Mouse (Mus musculus) liver, embryonic 13.5 days (tissue): Measurements from ENCODE around the gene Efhd1. TPM values are rescaled to one million over a fixed set of nuclear protein-coding genes. Genes with fewer than 3 reads are reported as not detected.

Experiments used
- ATAC-seq: fragments of 200-750 bp; cut with Nextera tagmentation; 2 replicates; pipeline ENCODE4 v1.8.0; 2017; ENCODE audit warnings: low read depth, mild to moderate bottlenecking, moderate number of reproducible peaks, moderate library complexity
- DNase-seq: peaks from one replicate; pipeline ENCODE4 v3.0.0; 2022
- H3K27ac ChIP-seq: fragments of 300-500 bp; sonication (generic); 2 replicates; pipeline ENCODE4 v1.5.1; 2015; ENCODE audit warnings: moderate library complexity, mild to moderate bottlenecking, inconsistent platforms
- H3K27me3 ChIP-seq: fragments of 300-500 bp; sonication (generic); 2 replicates; pipeline ENCODE4 v1.6.1; 2015; ENCODE audit warnings: mild to moderate bottlenecking, inconsistent platforms
- H3K36me3 ChIP-seq: fragments of 300-500 bp; sonication (generic); 2 replicates; pipeline ENCODE4 v1.6.1; 2015; ENCODE audit warnings: mild to moderate bottlenecking, inconsistent platforms
- H3K4me1 ChIP-seq: fragments of 300-500 bp; sonication (generic); replicated peaks from 2 replicates; pipeline ENCODE4 v1.6.1; 2015; ENCODE audit warnings: inconsistent platforms
- H3K4me2 ChIP-seq: fragments of 300-500 bp; sonication (generic); 2 replicates; pipeline ENCODE4 v1.6.1; 2015; ENCODE audit warnings: inconsistent platforms, mild to moderate bottlenecking, moderate library complexity
- H3K4me3 ChIP-seq: fragments of 300-500 bp; sonication (generic); replicated peaks from 2 replicates; pipeline ENCODE4 v1.5.1; 2015; ENCODE audit warnings: mild to moderate bottlenecking, inconsistent platforms
- H3K9ac ChIP-seq: fragments of 300-500 bp; sonication (generic); 2 replicates; pipeline ENCODE4 v1.6.1; 2015; ENCODE audit warnings: mild to moderate bottlenecking, inconsistent platforms
- H3K9me3 ChIP-seq: fragments of 300-500 bp; sonication (generic); replicated peaks from 2 replicates; pipeline ENCODE4 v1.6.1; 2016; ENCODE audit warnings: inconsistent platforms
- WGBS: fragments of 180-500 bp; shearing (Covaris S2); methylation state at CpG from one replicate; pipeline ENCODE4 v1.1.7; 2015; ENCODE audit not compliant: insufficient replicate concordance; 5-methylcytosine and 5-hydroxymethylcytosine counted together
- polyA plus RNA-seq: library from polyadenylated mRNA; unstranded; fragments of >200 nt; fragmentation: Nextera tagmentation; extraction: Ambion mirVana; gene quantifications from 2 replicates; pipeline ENCODE4 v1.2.1, GENCODE M21; 2015

The Efhd1 gene
- polyA plus RNA-seq, 1 experiment from 2014 or later: 0.07 TPM

DNA sequence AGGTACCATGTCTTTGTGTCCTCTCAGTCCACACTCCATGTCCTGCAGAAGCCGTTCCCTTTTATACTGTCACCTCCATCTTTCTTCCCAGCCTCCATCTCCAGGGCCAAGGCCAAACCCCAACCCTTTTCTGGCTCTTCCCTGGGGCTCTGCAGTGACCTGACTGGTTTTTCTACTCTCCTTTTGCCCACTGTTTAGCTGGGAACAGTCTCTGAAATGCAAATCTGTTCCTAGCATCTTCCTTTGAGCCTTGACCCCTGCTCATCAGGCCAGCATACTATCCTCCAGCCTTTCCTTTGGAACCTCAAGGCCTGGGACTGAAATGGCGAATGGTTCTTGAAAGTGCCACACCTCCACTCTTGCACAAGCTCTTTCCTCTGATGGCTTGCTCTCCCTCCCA, 49.0 kb downstream of the Efhd1 start:
- DNase-seq: no peak
- no peak overlapping the region for H3K4me2 ChIP-seq
- no peak overlapping the region for H3K27ac ChIP-seq
- H3K27me3 ChIP-seq: no peaks in the 10 kb centered on the region
- H3K36me3 ChIP-seq: no peaks in the 10 kb centered on the region
- no peak overlapping the region for H3K4me3 ChIP-seq
- H3K9ac ChIP-seq: no peak overlapping the region
- 0 out of 2 replicates have a peak, but pooled peaks cover 3% of the 10 kb centered on the region for H3K4me1 ChIP-seq
- ATAC-seq: no peak
- 81% methylated on average over 2 of the region's 2 CpGs for WGBS
- no peaks in the 10 kb centered on the region for H3K9me3 ChIP-seq

DNA sequence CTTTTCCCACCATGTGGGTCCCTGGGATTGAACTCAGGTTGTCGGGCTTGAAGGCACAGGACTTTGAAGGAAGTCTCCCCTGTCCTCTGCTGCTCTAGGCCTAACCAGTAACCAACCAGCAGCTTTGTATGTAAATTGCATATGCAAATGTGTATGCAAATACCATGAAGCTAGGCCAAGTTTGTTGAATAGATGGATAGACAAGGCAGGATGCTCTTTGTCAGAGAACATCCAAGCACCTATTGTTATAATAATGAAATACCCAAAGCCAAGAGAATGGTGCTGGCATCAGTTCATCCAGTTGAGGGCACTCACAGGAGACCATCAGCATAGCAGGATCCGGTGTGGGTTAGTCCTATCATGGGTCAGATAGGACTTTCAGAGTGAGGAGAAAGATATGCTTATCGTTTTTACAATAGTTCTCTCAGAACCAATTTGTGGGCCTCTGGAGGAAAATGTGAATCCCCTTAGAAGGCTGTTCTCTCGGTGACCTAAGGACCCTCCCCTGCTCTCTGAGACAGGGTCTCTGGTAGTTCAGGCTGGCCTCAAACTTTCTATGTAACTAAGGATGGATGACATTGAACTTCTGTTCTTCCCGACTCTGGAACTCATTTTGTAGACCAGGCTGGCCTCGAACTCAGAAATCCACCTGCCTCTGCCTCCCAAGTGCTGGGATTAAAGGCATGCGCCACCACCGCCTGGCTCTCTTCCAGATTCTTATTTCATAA, 49.8 kb downstream of the Efhd1 start:
- DNase-seq: no peak
- 0 out of 2 replicates have a peak, but pooled peaks cover 3% of the 10 kb centered on the region for H3K4me1 ChIP-seq
- H3K27ac ChIP-seq: no peak overlapping the region
- H3K9me3 ChIP-seq: no peaks in the 10 kb centered on the region; the same call in 1 of the 2 replicates
- ATAC-seq: no peak
- H3K36me3 ChIP-seq: no peaks in the 10 kb centered on the region
- WGBS: 66% methylated on average over 8 of the region's 8 CpGs
- no peak overlapping the region for H3K9ac ChIP-seq
- no peak overlapping the region for H3K4me3 ChIP-seq
- no peaks in the 10 kb centered on the region for H3K27me3 ChIP-seq
- no peak overlapping the region for H3K4me2 ChIP-seq

DNA sequence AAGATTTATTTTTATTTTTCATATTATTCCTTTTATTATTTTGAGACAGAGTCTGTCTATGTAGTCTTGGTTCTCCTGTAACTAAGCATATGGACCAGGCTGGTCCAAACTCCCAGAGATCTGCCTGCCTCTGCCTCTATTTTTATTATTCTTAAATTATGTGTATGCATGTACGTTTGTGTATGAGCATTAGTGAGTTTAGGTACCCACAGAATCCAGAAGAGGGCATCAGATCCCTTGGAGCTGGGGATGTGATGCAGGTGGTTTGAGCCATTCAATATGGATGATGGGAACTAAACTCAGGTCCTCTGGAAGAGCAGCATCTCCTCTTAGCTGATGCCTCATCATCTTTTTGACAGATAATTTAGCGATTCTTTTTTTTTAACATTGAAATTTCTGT, 51.3 kb downstream of the Efhd1 start:
- Histone ChIP-seq H3K9ac (no peak overlapping the region), H3K27me3 (no peaks in the 10 kb centered on the region), H3K4me3 (no peak overlapping the region), H3K9me3 (peaks cover 6% of the 10 kb centered on the region), H3K4me1 (0 out of 2 replicates have a peak, but pooled peaks cover 3% of the 10 kb centered on the region), H3K36me3 (no peaks in the 10 kb centered on the region), H3K4me2 (no peak overlapping the region), H3K27ac (no peak overlapping the region)
- DNase-seq (no peak), ATAC-seq (no peak)
- 72% methylated on average over 2 of the region's 2 CpGs for whole genome bisulfite sequencing

DNA sequence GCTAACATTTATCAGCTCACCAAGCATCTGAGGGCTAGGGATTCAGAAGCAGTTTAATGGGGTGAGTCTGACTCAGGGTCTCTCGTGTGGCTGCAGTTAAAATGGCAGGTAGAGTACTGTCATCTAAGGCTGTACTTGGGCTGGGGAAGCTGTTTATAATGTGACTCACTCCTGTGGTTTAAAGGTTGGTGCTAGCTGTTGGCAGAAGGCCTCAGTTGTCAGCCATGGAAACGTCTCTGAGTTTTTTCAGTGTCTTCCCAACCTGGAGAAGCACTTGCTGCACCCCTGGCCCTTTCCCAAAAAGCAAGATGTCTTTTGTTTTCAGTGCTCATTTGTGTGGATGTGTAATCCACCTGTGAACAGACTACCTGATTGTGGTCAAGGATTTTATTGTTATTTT, 51.7 kb downstream of the Efhd1 start:
- Histone ChIP-seq H3K9me3 (peaks cover 8% of the 10 kb centered on the region), H3K9ac (no peak overlapping the region), H3K4me2 (no peak overlapping the region), H3K27me3 (no peaks in the 10 kb centered on the region), H3K36me3 (no peaks in the 10 kb centered on the region), H3K4me3 (no peak overlapping the region), H3K4me1 (0 out of 2 replicates have a peak, but pooled peaks cover 3% of the 10 kb centered on the region), H3K27ac (no peak overlapping the region)
- ATAC-seq (no peak), DNase-seq (no peak)
- 31% methylated on average over 2 of the region's 2 CpGs for WGBS

DNA sequence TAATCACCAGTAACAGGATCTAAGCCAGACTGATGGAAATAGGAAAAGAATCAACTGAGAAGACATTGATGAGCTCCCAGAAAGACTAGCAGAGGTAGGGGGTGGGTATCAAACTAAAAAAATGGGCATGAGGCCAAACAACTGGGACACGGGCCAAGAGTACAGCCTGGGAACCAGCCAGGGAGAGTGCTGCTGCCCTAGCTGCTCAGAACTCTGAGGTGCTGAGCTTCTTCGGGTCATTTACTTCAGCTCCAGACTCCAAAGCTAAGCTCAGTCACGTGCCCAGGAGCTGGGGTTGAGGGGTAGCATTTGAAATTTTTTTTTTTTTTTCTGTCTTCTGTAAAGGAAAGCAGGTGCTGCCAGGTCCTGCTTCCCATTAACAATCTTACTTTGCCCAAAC, 52.5 kb downstream of the Efhd1 start:
- Histone ChIP-seq H3K27ac (no peak overlapping the region), H3K4me3 (no peak overlapping the region), H3K4me1 (0 out of 2 replicates have a peak, but pooled peaks cover 3% of the 10 kb centered on the region), H3K9me3 (peaks cover 11% of the 10 kb centered on the region), H3K27me3 (no peaks in the 10 kb centered on the region), H3K4me2 (no peak overlapping the region), H3K36me3 (no peaks in the 10 kb centered on the region), H3K9ac (no peak overlapping the region)
- ATAC-seq (no peak), DNase-seq (no peak)
- WGBS: 43% methylated on average over 3 of the region's 3 CpGs

DNA sequence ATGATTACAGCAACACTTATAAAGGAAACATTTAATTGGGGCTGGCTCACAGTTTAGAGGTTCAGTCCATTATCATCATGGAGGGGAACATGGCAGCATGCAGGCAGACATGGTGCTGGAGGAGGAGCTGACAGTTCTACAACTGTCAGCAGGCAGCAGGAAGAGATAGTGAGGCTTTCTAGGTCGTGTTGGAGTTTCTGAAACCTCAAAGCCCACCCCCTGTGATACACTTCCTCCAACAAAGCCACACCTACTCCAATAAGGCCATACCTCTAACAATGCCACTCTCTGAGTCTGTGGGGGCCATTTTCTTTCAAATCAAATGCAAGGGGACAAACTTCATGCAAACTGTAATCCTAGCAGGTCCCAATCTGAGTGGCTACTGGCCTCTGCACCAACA, 56.9 kb downstream of the Efhd1 start:
- Histone ChIP-seq H3K36me3 (no peaks in the 10 kb centered on the region), H3K4me1 (0 out of 2 replicates have a peak, but pooled peaks cover 3% of the 10 kb centered on the region), H3K4me3 (no peak overlapping the region), H3K4me2 (no peak overlapping the region), H3K27me3 (no peaks in the 10 kb centered on the region), H3K9ac (no peak overlapping the region), H3K9me3 (peaks cover 11% of the 10 kb centered on the region), H3K27ac (no peak overlapping the region)
- DNase-seq (no peak), ATAC-seq (no peak)
- 3% methylated on average over 1 of the region's 1 CpGs for whole genome bisulfite sequencing

DNA sequence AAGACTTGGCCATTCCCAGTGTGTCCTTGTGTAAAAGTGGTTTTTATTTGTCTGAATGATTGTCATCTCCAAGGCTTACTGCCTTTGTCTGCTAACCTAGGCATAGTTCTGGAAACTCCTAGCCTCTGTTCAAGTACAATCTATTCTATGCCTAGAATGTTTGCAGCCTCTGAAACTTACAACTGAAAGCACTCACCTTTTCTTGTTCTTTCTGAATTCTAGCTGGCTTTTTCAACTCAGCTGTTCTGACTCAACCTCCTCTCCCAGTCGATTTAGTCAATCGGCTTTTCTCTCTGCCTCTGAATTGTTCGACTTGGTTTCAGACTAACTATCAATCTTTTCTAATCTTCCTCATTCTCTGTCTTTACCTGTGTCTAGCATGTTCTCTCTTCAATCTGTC, 58.6 kb downstream of the Efhd1 start:
- Histone ChIP-seq H3K9ac (no peak overlapping the region), H3K4me3 (no peak overlapping the region), H3K4me2 (no peak overlapping the region), H3K36me3 (no peaks in the 10 kb centered on the region), H3K4me1 (peaks cover 5% of the 10 kb centered on the region), H3K9me3 (peaks cover 11% of the 10 kb centered on the region), H3K27ac (no peak overlapping the region), H3K27me3 (no peaks in the 10 kb centered on the region)
- ATAC-seq: no peak
- DNase-seq: no peak
- WGBS: 82% methylated on average over 3 of the region's 3 CpGs

DNA sequence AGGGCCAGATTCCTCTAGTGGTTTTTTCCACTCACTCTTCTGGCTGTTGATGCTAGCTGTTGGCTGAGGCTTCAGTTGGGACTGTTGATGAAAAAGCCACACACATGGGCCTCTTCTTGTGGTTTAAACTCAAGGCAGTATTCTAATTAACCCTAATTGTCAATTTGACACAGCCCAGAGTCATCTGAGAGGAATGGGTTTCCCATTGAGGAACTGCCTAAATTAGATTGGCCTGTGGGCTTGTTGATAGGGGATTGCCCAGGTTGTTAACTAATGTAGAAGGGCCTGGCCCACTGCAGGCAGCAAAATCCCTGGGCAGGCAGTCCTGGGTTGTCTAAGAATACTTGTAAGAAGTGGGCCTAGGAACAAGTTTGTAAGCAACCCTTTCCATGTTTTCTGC, 60.5 kb downstream of the Efhd1 start:
- Histone ChIP-seq H3K4me2 (no peak overlapping the region), H3K36me3 (peaks cover under 1% of the 10 kb centered on the region), H3K27ac (no peak overlapping the region), H3K4me1 (peaks cover 21% of the 10 kb centered on the region), H3K27me3 (no peaks in the 10 kb centered on the region), H3K4me3 (no peak overlapping the region), H3K9ac (no peak overlapping the region), H3K9me3 (peaks cover 10% of the 10 kb centered on the region; the same call in 1 of the 2 replicates)
- ATAC-seq: no peak
- no peak for DNase-seq

DNA sequence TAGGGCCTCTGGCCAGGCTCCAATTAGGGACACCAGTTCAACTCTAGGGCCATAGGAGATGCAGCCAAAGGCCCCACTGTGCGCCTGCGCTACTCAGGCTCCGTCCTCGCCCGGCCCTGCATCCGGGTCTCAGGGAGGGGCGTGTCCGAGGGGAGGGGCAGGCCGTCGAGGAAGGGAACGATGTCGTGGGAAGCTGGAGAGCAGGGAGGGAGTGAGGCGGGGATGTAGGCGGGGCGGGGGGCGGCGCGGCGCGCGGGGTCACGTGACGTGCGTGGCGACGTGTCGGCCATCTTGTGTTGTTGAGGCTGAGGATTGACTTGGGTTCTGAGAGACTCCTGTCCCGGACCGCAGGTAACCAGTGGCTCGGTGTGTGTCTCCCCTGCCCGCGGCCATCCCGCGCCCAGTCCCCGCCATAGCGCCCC, 62.6 kb downstream of the Efhd1 start, which contains the start of gene Gigyf2:
Gene Gigyf2, plus strand, starts transcription at position 257 of the 422 bp plus-strand sequence.
- Histone ChIP-seq H3K27me3 (no peaks in the 10 kb centered on the region), H3K9me3 (no peaks in the 10 kb centered on the region), H3K36me3 (peaks cover 4% of the 10 kb centered on the region), H3K9ac (peak within 1 kb of the TSS; percentile 97), H3K4me2 (peak within 1 kb of the TSS; percentile 73), H3K27ac (peak within 1 kb of the TSS; percentile 86), H3K4me1 (peaks cover 31% of the 10 kb centered on the region), H3K4me3 (peak within 1 kb of the TSS; percentile 97)
- DNase-seq (peak; percentile 97), ATAC-seq (peak; percentile 97)
- under 1% methylated on average over 35 of the region's 36 CpGs for WGBS

DNA sequence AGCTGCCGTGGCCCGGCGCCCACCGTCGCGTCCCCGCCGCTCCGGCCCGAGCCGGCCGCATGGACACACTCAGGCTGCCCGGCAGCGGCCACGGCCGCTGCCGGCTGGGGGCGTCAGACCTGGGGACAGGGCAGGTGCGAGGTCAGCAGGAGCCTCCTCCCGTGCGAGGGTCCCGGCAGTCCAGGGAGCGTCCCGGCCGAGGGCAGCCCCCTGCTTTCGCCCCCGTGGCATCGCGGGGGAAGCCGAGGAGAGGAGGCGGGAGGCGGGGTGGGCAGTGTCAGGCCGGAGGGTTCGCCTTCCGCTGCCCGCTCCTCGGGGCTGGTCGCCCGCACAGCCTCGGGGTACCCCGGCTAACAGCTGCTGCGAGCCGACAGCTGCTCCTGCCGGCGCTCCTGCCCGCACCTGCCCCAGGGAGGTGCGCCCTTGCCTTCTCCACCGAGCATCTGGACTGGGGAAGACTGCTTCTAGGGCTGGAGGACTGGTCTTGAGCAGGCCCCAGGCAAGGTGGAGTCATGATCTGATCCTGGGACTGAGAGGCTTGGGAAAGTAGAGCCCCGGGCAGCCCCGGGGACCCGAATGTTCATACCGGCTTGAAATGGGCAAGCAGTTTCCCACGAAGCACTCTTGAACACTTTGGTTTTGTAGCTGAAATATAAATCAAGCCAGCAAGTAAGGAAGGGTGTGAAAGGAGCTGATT, 63.1 kb downstream of the Efhd1 start:
- Histone ChIP-seq H3K36me3 (peaks cover 5% of the 10 kb centered on the region), H3K27me3 (no peaks in the 10 kb centered on the region), H3K4me1 (peaks cover 32% of the 10 kb centered on the region), H3K9me3 (no peaks in the 10 kb centered on the region), H3K4me3 (peak overlapping the region; percentile 97), H3K27ac (peak overlapping the region; percentile 86), H3K9ac (peak overlapping the region; percentile 97), H3K4me2 (peak overlapping the region; percentile 73)
- under 1% methylated on average over 50 of the region's 53 CpGs for WGBS
- ATAC-seq: peak; percentile 79
- DNase-seq: peak; percentile 54

DNA sequence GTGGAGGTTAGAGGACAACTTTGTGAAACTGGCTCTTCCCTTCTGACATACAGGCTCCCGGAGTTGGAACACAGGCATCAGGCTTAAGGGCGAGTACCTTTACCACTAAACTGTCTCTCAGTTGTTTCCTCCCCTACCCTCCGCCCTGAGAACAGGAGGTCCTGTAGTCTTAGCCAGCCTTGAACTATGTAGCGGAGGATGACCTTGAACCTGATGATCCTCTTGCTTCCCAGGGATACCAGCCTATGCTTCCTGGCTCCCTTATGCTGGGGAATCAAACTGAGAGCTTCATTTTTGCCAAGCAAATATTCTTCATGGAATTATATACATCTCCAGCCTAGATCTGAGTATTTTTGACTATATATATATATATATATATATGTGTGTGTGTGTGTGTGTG, 67.6 kb downstream of the Efhd1 start:
- Histone ChIP-seq H3K36me3 (peaks cover 32% of the 10 kb centered on the region), H3K4me2 (no peak overlapping the region), H3K9ac (no peak overlapping the region), H3K27ac (no peak overlapping the region), H3K27me3 (no peaks in the 10 kb centered on the region), H3K4me3 (no peak overlapping the region), H3K9me3 (no peaks in the 10 kb centered on the region), H3K4me1 (peaks cover 27% of the 10 kb centered on the region)
- no peak for DNase-seq
- ATAC-seq: no peak
- WGBS: 90% methylated on average over 4 of the region's 4 CpGs
